Mouse (Mus musculus): ENCODE data around the gene Strip1. TPM values are rescaled to one million over a fixed set of nuclear protein-coding genes. Genes with fewer than 3 reads are reported as not detected.

Gene Strip1
- 10 to 100 TPM; 65.9 to 69.0 TPM for total RNA-seq (2021)
- long read RNA-seq, experiment 1, transcript Strip1-201 (21 exons, 3,215 nt): major isoform, 129 of 163 reads
- long read RNA-seq, experiment 1, transcript Strip1-205 (1 exons, 1,550 nt): minor isoform, 5 of 163 reads
- long read RNA-seq, experiment 1, partial matches to known transcripts: 7 of 163 reads
- long read RNA-seq, experiment 1, other reads (novel, unspliced or antisense): 22 of 163 reads
- long read RNA-seq, experiment 2, transcript Strip1-201 (21 exons, 3,215 nt): major isoform, 91 of 121 reads
- long read RNA-seq, experiment 2, partial matches to known transcripts: 7 of 121 reads
- long read RNA-seq, experiment 2, other reads (novel, unspliced or antisense): 20 of 121 reads

GRCm38 (mm10) chr3:107631523-107631958 lies at the start of gene Strip1:
TSS of gene Strip1 (minus strand) at chr3:107631694.
- DNase-seq (ENCODE audit: extremely low spot score in 1 of 2, low spot score in 2 of 2): peak; percentile 89 to 92
- H3K4me3 ChIP-seq: peak within 1 kb of the TSS; percentile 99
- peak within 1 kb of the TSS; percentile 90 for H3K27ac ChIP-seq
- intact Hi-C loops (cut with DNase I): loop anchor here (5.0 to 10.0 kb wide), 2 partner anchors 51 to 233 kb away; no protein-coding TSS in a partner anchor
- TF ChIP-seq CTCF (IDR thresholded peaks at IDR 0.05): no peak

GRCm38 (mm10) chr3:107680790-107681576 lies 49.5 kb upstream of the Strip1 start:
- H3K4me3 ChIP-seq: no peak overlapping the region
- intact Hi-C loops (cut with DNase I): loop anchor here (5.0 kb wide), 2 partner anchors 49 to 336 kb away; partner anchors contain the start of genes Gm10961, Gstm1 and Strip1
- peak overlapping the region; percentile 65 for H3K27ac ChIP-seq
- DNase-seq (ENCODE audit: extremely low spot score in 1 of 2, low spot score in 2 of 2): peak; percentile 48 to 65
- no peak for TF ChIP-seq CTCF (IDR thresholded peaks at IDR 0.05)

- no peak for TF ChIP-seq CTCF (IDR thresholded peaks at IDR 0.05)
- H3K4me3 ChIP-seq: no peak overlapping the region
- intact Hi-C loops (cut with DNase I): no loop called here
- H3K27ac ChIP-seq: no peak overlapping the region
- DNase-seq (ENCODE audit: extremely low spot score in 1 of 2, low spot score in 2 of 2): no peak
Observed at GRCm38 (mm10) chr3:107671509-107671908, 40.0 kb upstream of the Strip1 start.

- Histone ChIP-seq H3K27ac (no peak overlapping the region), H3K4me3 (no peak overlapping the region)
- TF ChIP-seq CTCF (IDR thresholded peaks at IDR 0.05): no peak
- DNase-seq (ENCODE audit: extremely low spot score in 1 of 2, low spot score in 2 of 2): no peak
- intact Hi-C loops (cut with DNase I): no loop called here
Observed at GRCm38 (mm10) chr3:107670500-107670899, 39.0 kb upstream of the Strip1 start.

- intact Hi-C loops (cut with DNase I): no loop called here
- no peak for DNase-seq (ENCODE audit: extremely low spot score in 1 of 2, low spot score in 2 of 2)
- no peak for TF ChIP-seq CTCF (IDR thresholded peaks at IDR 0.05)
- Histone ChIP-seq H3K27ac (no peak overlapping the region), H3K4me3 (no peak overlapping the region)
Observed at GRCm38 (mm10) chr3:107668786-107669185, 37.3 kb upstream of the Strip1 start.

GRCm38 (mm10) chr3:107667426-107667825 lies 35.9 kb upstream of the Strip1 start:
- DNase-seq (ENCODE audit: extremely low spot score in 1 of 2, low spot score in 2 of 2): no peak
- intact Hi-C loops (cut with DNase I): no loop called here
- TF ChIP-seq CTCF (IDR thresholded peaks at IDR 0.05): no peak
- no peak overlapping the region for H3K4me3 ChIP-seq
- no peak overlapping the region for H3K27ac ChIP-seq

- no peak for DNase-seq (ENCODE audit: extremely low spot score in 1 of 2, low spot score in 2 of 2)
- no peak overlapping the region for H3K27ac ChIP-seq
- intact Hi-C loops (cut with DNase I): no loop called here
- no peak for TF ChIP-seq CTCF (IDR thresholded peaks at IDR 0.05)
- H3K4me3 ChIP-seq: no peak overlapping the region
Observed at GRCm38 (mm10) chr3:107664641-107665040, 33.1 kb upstream of the Strip1 start.

GRCm38 (mm10) chr3:107659000-107659399 lies 27.5 kb upstream of the Strip1 start:
- intact Hi-C loops (cut with DNase I): no loop called here
- DNase-seq (ENCODE audit: extremely low spot score in 1 of 2, low spot score in 2 of 2): no peak

GRCm38 (mm10) chr3:107656888-107657287 lies 25.4 kb upstream of the Strip1 start:
- intact Hi-C loops (cut with DNase I): no loop called here
- no peak for TF ChIP-seq CTCF (IDR thresholded peaks at IDR 0.05)
- no peak for DNase-seq (ENCODE audit: extremely low spot score in 1 of 2, low spot score in 2 of 2)
- H3K27ac ChIP-seq: no peak overlapping the region
- H3K4me3 ChIP-seq: no peak overlapping the region

More at GRCm38 (mm10) chr3:107659000-107659399, 27.5 kb upstream of the Strip1 start:
- Histone ChIP-seq H3K27ac (no peak overlapping the region), H3K4me3 (no peak overlapping the region)
- peak; percentile 51 for TF ChIP-seq CTCF (IDR thresholded peaks at IDR 0.05)

- DNase-seq (ENCODE audit: extremely low spot score in 1 of 2, low spot score in 2 of 2): no peak
- no peak for TF ChIP-seq CTCF (IDR thresholded peaks at IDR 0.05)
- H3K27ac ChIP-seq: no peak overlapping the region
- intact Hi-C loops (cut with DNase I): no loop called here
- H3K4me3 ChIP-seq: no peak overlapping the region
Observed at GRCm38 (mm10) chr3:107656151-107656550, 24.7 kb upstream of the Strip1 start.

GRCm38 (mm10) chr3:107655491-107655890 lies 24.0 kb upstream of the Strip1 start:
- Histone ChIP-seq H3K27ac (no peak overlapping the region), H3K4me3 (no peak overlapping the region)
- no peak for DNase-seq (ENCODE audit: extremely low spot score in 1 of 2, low spot score in 2 of 2)
- intact Hi-C loops (cut with DNase I): no loop called here
- TF ChIP-seq CTCF (IDR thresholded peaks at IDR 0.05): no peak

GRCm38 (mm10) chr3:107654861-107655260 lies 23.4 kb upstream of the Strip1 start:
- Histone ChIP-seq H3K27ac (no peak overlapping the region), H3K4me3 (no peak overlapping the region)
- DNase-seq (ENCODE audit: extremely low spot score in 1 of 2, low spot score in 2 of 2): no peak
- intact Hi-C loops (cut with DNase I): no loop called here
- no peak for TF ChIP-seq CTCF (IDR thresholded peaks at IDR 0.05)
